Mouse (Mus musculus): ENCODE results near the gene Cux1. TPM values are rescaled to one million over a fixed set of nuclear protein-coding genes. Genes with fewer than 3 reads are reported as not detected.

Cux1 gene
- total RNA-seq, 2 experiments from 2014 or later, result 99.9 to 105 TPM

- intact Hi-C loops (cut with DNase I), result no loop called here
- no peak for DNase-seq (ENCODE audit: low spot score)
Observed at GRCm38 (mm10) chr5:136292361-136292760, 274.9 kb downstream of the Cux1 start.

DNA sequence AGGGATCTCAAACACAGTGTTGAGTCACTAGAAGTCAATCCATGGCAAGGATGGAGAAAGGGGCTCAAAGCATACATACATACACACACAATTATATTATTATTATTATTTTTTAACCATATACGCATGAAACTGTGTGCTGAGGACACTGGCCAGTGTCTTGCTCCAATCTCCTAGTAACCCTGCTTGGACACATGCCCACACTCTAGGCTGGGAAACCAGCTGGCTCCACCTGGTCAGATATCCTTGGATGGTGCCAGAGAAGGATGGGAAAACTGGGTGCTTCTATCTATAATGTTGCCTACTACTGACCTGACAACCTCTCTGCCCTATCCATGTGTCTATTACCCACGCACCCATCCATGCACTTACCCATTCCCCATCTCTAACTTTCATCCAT lies 275.7 kb downstream of the Cux1 start:
- DNase-seq (ENCODE audit: low spot score), result no peak
- intact Hi-C loops (cut with DNase I), result no loop called here

- no peak for DNase-seq (ENCODE audit: low spot score)
- intact Hi-C loops (cut with DNase I), result no loop called here
Observed at GRCm38 (mm10) chr5:136289776-136290175, 277.5 kb downstream of the Cux1 start.

DNA sequence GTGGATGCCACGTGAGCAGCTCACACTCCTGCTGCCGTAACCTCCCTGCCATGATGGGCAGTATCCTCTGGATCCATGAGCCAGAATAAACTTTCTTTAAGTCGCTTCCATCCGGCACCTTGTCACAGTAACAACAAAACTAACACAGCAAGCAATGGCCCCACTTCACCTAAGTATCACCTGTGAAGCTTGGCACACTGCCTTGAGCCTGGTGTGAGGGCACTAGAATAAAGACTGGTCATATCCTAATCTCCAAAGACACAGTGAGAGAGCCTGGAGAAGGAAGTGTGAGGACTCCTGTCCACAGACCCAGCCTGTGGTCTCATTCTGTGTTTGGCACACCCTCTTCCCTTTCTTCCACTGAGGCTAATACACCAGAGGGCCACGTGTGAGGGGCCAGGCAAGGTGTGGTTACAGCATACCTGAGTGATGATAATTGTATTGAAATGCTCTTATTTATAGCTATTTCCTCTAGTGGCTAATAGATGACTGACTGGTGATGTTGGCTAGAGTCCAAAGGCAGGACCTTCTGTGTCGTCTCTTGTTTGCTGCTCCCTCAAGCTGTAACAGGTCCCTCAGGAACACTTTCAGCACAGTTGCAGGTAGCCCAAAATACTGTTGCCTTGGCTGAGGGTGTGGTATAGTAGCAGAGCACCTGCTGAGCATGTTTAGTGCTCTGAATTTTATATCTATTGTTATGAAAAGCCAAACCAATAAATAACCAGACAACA lies 278.8 kb downstream of the Cux1 start:
- intact Hi-C loops (cut with DNase I), result no loop called here
- DNase-seq (ENCODE audit: low spot score), result no peak

DNA sequence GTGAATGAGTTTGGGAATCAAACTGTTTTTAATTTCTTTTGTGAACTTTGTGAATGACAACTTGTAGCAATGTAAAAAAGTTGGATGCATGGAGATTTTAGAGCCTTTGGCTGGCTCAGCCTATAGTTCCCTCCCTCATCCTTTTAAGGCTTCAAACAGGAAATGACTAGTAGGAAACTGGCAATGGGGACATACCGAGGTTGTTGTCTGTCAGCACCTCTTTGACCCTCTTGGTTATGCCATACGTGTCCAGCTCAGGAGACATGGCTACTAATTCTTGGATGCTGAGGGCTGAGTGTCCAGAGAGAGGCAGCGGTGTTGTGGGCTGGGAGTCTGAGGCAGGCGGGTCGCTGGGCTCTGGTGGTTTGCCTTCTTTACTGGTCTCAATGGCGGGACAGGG lies 280.7 kb downstream of the Cux1 start:
- intact Hi-C loops (cut with DNase I), result no loop called here

DNA sequence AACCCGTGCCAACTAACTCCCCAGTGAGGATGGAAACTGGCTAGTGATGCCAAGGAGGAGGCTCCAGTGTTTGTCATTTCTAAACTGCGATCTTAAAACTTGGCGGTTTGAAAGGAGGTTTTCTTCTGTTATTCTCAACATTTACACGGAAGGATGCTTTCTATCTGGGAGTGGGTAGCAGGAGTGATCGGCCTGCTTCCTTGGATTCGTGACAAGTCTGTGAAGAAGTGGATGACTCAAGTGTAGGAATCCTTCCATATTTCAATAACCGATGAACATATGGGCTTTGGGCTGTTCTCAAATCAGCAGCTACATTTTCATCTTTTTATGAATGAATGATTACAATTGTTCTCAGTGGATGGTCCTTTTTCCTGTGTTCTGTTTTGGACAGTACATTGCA lies 282.2 kb downstream of the Cux1 start:
- intact Hi-C loops (cut with DNase I), result no loop called here
- DNase-seq (ENCODE audit: low spot score), result no peak

More for the DNA sequence above, 280.7 kb downstream of the Cux1 start:
- no peak for DNase-seq (ENCODE audit: low spot score)

DNA sequence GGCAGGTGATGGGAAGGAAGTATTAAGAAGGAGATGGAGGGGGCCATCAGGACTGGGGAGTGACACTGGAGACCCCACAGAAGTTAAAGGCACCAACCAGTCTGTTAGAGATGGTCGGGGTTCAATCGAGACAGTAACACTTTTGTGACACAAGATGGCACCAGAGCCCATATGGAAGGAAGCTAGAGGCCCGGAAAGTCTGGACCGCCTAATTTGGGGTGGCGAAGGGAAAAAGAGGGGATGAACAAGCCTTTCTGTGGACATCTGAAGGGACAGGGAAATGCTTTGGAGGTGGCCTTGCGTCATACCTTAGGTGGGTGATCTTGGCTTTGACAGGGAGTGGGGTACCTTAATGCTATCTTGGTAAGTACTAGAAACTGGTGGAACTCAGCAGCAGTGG lies 285.9 kb downstream of the Cux1 start:
- no peak for DNase-seq (ENCODE audit: low spot score)
- intact Hi-C loops (cut with DNase I), result loop anchor here (2.0 to 5.0 kb wide), 3 partner anchors 286 to 383 kb away; partner anchors contain the start of gene Cux1

DNA sequence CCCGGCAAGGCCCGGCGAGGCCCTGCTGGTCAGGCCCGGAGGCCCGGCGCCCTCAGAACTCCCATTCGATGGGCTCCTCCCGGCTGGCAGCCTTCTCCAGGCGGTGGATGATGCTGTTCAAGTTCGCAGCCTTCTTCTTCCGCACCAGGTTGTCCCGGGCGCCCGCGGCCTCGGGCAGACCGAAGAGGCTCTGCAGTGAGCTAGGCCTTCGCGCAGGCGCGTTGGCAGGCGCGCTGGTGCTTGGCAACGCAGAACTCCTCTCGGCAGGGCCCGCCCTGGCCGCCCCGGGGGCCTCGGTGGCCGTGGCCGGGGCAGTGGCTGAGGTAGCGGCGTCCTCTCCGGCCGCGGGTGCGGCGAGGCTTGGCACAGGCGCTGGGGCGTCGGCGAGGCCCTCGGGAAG lies 292.6 kb downstream of the Cux1 start:
- no peak for DNase-seq (ENCODE audit: low spot score)
- intact Hi-C loops (cut with DNase I), result no loop called here

GRCm38 (mm10) chr5:136269937-136270336 lies 297.4 kb downstream of the Cux1 start:
- intact Hi-C loops (cut with DNase I), result no loop called here
- DNase-seq (ENCODE audit: low spot score), result no peak

DNA sequence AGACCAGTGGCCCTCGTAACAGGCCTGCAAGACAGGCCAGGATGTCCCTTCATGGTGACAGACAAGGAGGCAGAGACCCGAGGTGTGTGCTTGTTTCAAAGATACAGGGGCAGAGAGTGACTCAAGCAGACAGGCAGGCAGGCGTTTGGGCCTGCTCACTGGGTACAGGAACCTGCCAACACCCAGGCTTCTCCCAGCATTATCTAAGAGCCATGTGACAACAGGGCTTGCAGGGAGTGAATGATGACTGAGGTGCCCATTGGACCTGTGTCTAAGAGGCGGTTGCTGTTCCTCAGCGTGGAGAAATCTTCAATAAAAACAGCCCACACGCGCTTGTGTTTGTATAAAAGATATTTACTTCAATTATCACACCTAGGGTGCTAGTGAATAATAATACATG lies 301.2 kb downstream of the Cux1 start:
- no peak for DNase-seq (ENCODE audit: low spot score)
- intact Hi-C loops (cut with DNase I), result no loop called here

DNA sequence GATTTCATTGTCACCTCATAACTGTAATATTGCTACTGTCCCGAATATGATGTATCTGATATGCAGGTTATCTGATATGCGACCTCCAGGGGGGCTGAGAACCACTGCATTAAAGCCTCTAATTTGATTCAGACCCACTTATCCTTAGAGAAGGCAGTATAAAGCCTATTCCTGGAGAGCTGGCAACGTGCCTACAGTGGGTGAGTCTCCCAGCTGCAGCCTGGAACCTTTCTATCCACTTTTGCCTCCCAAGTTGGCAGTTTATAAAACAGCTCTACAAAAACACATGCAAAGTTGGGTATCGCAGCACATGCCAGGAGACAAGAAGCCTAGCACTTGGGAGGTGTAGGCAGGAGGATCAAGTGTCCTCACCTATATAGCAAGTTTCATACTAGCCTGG lies 303.9 kb downstream of the Cux1 start:
- intact Hi-C loops (cut with DNase I), result no loop called here
- no peak for DNase-seq (ENCODE audit: low spot score)

GRCm38 (mm10) chr5:136258919-136259318 lies 308.4 kb downstream of the Cux1 start:
- intact Hi-C loops (cut with DNase I), result loop anchor here (1.0 to 5.0 kb wide), 4 partner anchors 364 to 498 kb away; no protein-coding TSS in a partner anchor

DNA sequence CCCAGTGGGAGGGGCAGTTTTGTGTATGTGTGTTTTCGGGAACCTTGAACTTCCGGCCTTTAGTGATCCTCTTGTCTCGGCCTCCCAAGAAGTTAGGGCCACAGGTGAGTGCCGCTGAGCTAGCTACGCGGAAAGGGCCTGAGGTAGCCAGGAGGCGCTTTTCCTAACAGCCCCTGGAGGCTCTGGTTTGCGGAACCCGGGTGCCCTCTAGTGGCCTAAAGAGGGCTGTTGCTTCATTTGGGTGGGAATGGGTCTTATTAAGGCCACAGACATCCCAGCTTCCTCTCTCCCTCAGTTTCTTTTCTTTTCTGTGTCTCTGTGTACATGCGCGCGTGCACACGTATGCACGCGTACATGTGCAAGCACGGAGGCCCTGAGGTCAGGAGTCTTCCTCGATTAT lies 314.4 kb downstream of the Cux1 start:
- peak; percentile 29 for DNase-seq (ENCODE audit: low spot score)
- intact Hi-C loops (cut with DNase I), result loop anchor here (1.0 kb wide), 1 partner anchor 51 kb away; no protein-coding TSS in a partner anchor

More at GRCm38 (mm10) chr5:136258919-136259318, 308.4 kb downstream of the Cux1 start:
- no peak for DNase-seq (ENCODE audit: low spot score)

GRCm38 (mm10) chr5:136251004-136251403 lies 316.3 kb downstream of the Cux1 start:
- intact Hi-C loops (cut with DNase I), result no loop called here

DNA sequence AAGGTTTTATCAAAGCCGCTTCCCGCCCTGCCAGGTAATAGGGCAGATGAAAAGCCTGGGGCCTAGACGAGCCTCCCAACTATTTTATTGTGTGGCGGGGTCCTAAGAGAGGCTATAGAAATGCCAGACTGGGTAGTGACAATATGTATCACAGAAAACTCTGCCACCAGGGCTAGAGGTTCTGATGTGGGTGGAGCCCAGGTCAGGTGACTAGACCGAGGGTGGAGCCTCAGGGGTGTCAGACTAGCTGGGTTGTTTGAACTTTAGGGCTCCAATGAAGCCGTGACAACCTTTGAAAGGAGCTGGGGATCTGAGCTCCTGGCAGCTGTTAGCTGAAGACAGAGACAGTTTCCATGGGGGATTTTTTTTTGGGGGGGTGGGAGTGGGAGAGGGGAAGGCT lies 318.8 kb downstream of the Cux1 start:
- intact Hi-C loops (cut with DNase I), result no loop called here
- DNase-seq (ENCODE audit: low spot score), result no peak

More at GRCm38 (mm10) chr5:136251004-136251403, 316.3 kb downstream of the Cux1 start:
- DNase-seq (ENCODE audit: low spot score), result no peak

DNA sequence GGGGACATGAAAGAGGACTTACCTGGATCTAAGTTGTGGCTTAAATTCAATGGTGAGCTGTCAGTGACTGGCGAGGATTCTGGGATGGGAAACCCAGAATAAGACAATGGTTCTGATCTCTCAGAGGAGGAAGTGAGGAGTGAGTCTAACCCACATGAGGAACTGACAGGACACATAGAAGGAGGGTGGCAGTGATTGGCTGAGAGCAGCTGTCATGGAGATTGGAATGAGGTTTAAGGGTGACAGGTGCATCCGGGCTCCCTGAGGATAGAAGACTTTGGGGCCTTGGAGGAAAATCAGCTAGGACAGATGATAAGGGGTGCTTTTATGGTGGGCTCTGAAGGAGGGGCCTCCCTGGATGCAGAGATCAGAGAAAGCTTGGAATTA lies 320.8 kb downstream of the Cux1 start, which contains the start of gene Sh2b2:
Gene Sh2b2 (minus strand): TSS at position 105 of the 387 bp plus-strand sequence.
- no peak for DNase-seq (ENCODE audit: low spot score)
- intact Hi-C loops (cut with DNase I), result no loop called here

DNA sequence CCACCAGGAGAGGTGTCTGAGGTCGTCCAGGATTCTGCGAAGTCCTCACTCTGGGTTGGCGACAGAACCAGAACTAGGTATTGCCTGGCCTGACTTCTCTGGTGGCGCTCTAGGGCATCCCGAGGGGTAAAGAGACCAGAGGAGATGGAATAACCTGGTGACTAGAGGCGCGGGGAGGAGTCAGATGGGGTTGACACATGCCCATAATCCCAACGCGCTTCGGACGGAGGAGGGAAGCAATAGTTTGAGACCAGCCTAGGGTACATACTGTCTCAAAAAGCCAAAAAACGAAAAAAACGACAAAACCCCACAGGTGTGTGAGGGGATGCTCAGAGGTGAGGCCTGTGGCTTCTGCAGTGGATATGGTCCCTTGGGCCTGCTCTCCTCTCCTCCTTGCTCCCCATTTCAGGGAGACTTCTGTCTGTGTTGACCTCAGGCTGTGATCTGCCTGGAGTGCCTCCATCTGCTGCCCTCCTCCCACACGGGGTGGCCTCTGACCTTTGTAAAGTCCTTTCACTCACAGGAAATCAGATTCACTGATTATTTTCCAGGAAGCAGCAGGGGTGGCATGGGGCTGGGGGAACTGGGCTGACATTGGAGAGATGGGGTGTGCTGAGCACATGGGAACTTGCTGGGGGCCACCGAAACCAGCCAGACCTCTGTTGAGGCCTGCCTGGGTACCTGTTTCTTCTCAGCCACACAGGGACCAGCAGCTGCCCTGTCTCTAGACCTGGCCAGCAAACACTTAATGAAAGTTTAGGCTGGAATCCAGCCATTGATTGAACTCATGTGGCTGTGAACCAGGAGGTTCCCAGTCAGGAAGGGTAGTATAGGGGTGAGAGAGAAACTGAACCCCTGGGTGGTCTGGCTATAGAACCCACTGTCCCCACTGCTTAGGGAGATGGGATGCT lies 321.5 kb downstream of the Cux1 start:
- intact Hi-C loops (cut with DNase I), result no loop called here
- DNase-seq (ENCODE audit: low spot score), result no peak

DNA sequence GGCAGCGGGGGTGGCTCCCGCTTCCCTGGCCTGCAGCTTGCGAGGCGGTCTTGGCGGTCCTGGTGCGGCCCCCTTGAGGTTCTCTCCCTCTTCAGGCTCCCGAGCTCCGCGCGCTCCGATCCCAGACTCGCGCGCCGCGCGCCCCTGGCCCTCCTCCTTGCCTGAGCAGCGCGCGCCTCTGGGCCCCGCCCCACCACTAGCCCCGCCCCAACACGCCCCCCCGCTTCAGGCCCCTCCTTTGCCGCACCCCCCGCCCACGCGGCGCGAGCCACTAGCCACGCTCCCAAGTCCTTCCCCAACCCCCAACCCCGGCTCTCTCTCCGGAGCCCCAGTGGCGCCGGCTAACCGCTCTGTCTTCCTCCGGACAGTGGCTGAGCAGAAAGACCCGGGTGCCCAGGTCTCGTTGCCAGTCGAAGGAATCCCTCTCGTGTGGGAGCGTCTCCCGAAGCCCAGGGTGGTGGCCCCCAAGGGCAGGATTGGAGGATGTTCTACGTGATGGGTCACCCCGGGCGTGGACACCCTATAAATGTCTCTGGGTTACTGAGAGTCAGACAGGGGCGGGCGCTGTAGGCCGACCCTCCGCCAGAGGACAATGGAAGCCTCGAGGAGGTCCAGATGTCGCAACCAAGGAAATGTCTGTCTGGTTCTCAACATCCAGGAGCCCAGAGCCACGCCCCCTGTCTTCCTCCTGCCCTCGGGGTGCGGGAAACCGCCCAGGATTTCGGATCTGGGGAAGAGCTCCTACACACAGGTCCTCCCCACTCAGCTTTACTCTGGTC lies 322.3 kb downstream of the Cux1 start:
- intact Hi-C loops (cut with DNase I), result no loop called here
- DNase-seq (ENCODE audit: low spot score), result peak; percentile 62

DNA sequence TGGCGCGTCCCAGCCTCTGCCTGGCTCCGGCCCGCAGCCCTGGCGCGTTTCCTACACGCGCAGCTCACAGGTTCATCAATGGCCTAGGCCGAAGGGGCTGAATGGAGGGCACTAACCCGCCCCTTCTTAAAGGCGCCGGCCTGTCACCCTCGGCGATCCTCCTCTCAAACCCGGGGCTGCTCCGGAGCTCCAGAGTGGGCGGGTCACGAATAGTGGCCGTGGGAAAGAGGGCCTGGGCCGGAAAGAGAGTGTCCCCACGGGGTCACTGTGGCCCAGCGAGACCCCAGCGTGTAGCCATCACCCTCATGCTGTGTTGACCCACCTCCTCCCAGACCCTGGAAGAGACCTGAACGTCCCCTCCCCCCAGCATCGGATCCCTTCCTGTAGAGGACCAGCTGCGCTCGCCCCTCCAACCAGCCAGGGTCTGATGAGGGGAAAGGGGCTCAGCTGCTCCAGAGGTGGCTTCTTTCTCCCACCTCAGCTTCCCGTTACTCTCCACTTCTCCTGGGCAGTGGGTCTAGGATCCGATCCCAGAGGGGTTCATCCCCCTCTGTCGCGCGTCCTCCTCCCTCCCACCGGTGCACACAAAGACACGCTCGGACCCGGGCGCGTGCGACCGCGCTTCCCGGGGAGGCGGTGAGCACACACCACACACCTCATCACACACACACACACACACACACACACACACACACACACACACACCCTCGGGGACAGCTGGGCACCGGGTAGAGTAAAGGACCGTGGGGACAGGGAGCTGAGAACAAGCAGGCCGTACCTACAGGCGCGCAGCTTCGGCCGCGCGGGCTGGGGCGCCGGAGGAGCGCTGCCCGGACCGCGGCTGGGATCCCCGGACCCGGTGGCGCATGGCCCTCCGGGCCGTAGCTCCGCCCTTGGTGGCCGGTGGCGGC lies 323.2 kb downstream of the Cux1 start:
- no peak for DNase-seq (ENCODE audit: low spot score)

More for the DNA sequence above, 323.2 kb downstream of the Cux1 start:
- intact Hi-C loops (cut with DNase I), result no loop called here

Measured in heart, postnatal 25 days (tissue).